Mouse (Mus musculus) myocyte (in vitro differentiated cells): ENCODE measurements around the gene Ceacam16. TPM values are rescaled to one million over a fixed set of nuclear protein-coding genes. Genes with fewer than 3 reads are reported as not detected.
A peak's percentile ranks its signal among the peaks of the same experiment; 100 is the strongest.

Source experiments
- H3K27me3 ChIP-seq: one replicate; pipeline ENCODE4 v1.6.1; 2011; ENCODE audit not compliant: control insufficient read depth, insufficient read depth, insufficient read length
- H3K36me3 ChIP-seq: one replicate; pipeline ENCODE4 v1.6.1; 2011; ENCODE audit not compliant: control insufficient read depth, insufficient read depth
- H3K4me2 ChIP-seq: one replicate; pipeline ENCODE4 v1.6.1; 2011; ENCODE audit warnings: low read depth, control low read depth
- H3K4me3 ChIP-seq: one replicate; pipeline ENCODE4 v1.5.1; 2011; ENCODE audit warnings: mild to moderate bottlenecking, control low read depth, moderate library complexity
- H3K79me2 ChIP-seq: one replicate; pipeline ENCODE4 v1.6.1; 2011; ENCODE audit not compliant: control insufficient read depth, insufficient read depth
- H3ac ChIP-seq: one replicate; pipeline ENCODE4 v1.6.1; 2011; ENCODE audit not compliant: control insufficient read depth, insufficient read length
- CEBPB ChIP-seq: IDR thresholded peaks from 2 replicates; pipeline ENCODE4 v1.6.1; 2011; ENCODE audit warnings: mild to moderate bottlenecking, moderate library complexity; ENCODE audit not compliant: poor library complexity, insufficient read depth, severe bottlenecking
- E2F4 ChIP-seq: IDR thresholded peaks from one replicate; pipeline ENCODE4 v1.6.1; 2011; ENCODE audit warnings: mild to moderate bottlenecking, control low read depth, moderate library complexity; ENCODE audit not compliant: insufficient read depth
- MAX ChIP-seq: IDR thresholded peaks from one replicate; pipeline ENCODE4 v1.6.1; 2011; ENCODE audit warnings: low read depth, mild to moderate bottlenecking, control low read depth
- MYOD1 ChIP-seq, 3 experiments: IDR thresholded peaks; one replicate each; pipeline ENCODE4 v1.6.1; 2011; ENCODE audit warnings: control low read depth in 2 of 3, low read depth in 2 of 3, mild to moderate bottlenecking in 2 of 3, moderate library complexity in 1 of 3; ENCODE audit not compliant: insufficient read length in 2 of 3, control insufficient read depth in 1 of 3
- MYOG ChIP-seq, 3 experiments: IDR thresholded peaks; one replicate each; pipeline ENCODE4 v1.6.1; 2011; ENCODE audit warnings: control low read depth in 2 of 3, low read depth in 2 of 3, mild to moderate bottlenecking in 2 of 3; ENCODE audit not compliant: insufficient read length in 2 of 3, control insufficient read depth in 1 of 3, insufficient read depth in 1 of 3
- POLR2A ChIP-seq: IDR thresholded peaks from one replicate; pipeline ENCODE4 v1.6.1; 2011; ENCODE audit warnings: low read depth, mild to moderate bottlenecking, control low read depth, moderate library complexity; ENCODE audit not compliant: insufficient read length
- POLR2AphosphoS2 ChIP-seq: IDR thresholded peaks from one replicate; pipeline ENCODE4 v1.6.1; 2011; ENCODE audit warnings: low read depth, control low read depth; ENCODE audit not compliant: insufficient read length
- REST ChIP-seq: IDR thresholded peaks from one replicate; pipeline ENCODE4 v1.6.1; 2011; ENCODE audit warnings: mild to moderate bottlenecking, control low read depth, moderate library complexity; ENCODE audit not compliant: insufficient read depth, insufficient read length
- SRF ChIP-seq: IDR thresholded peaks from one replicate; pipeline ENCODE4 v1.6.1; 2011; ENCODE audit warnings: low read depth; ENCODE audit not compliant: control insufficient read depth, insufficient read length
- TCF12 ChIP-seq: IDR thresholded peaks from one replicate; pipeline ENCODE4 v1.6.1; 2011; ENCODE audit warnings: mild to moderate bottlenecking, control low read depth; ENCODE audit not compliant: poor library complexity, insufficient read depth, severe bottlenecking
- TCF3 ChIP-seq: IDR thresholded peaks from one replicate; pipeline ENCODE4 v1.6.1; 2011; ENCODE audit warnings: low read depth, control low read depth; ENCODE audit not compliant: insufficient read length
- USF1 ChIP-seq: IDR thresholded peaks from one replicate; pipeline ENCODE4 v1.6.1; 2011; ENCODE audit warnings: low read depth, mild to moderate bottlenecking, control low read depth, moderate library complexity
- polyA plus RNA-seq: library from polyadenylated mRNA; unstranded; fragments of >200 nt; fragmentation: generic; extraction: Trizol; gene quantifications from one replicate; pipeline ENCODE4 v1.2.1, GENCODE M21; 2012; ENCODE audit warnings: missing spikeins

Gene Ceacam16
- polyA plus RNA-seq, 1 experiment = 0.02 TPM

- no peak for TF ChIP-seq POLR2A
- no peak for TF ChIP-seq MAX
- TF ChIP-seq TCF12 = no peak
- TF ChIP-seq TCF3 = no peak
- TF ChIP-seq MYOD1 (IDR thresholded peaks at IDR 0.05; ENCODE audit: control insufficient read depth in 1 of 3, insufficient read length in 2 of 3, low read depth in 2 of 3) = no peak
- TF ChIP-seq REST = no peak
- no peak for TF ChIP-seq SRF
- TF ChIP-seq POLR2AphosphoS2 = no peak
- no peak for TF ChIP-seq CEBPB
- Histone ChIP-seq H3ac (no peak overlapping the region), H3K36me3 (no peaks in the 10 kb centered on the region), H3K4me2 (no peak overlapping the region), H3K4me3 (no peak overlapping the region), H3K79me2 (no peaks in the 10 kb centered on the region), H3K27me3 (no peaks in the 10 kb centered on the region)
These were observed 17.5 kb downstream of the Ceacam16 start for GRCm38 (mm10) chr7:19843561-19843960.

GRCm38 (mm10) chr7:19842885-19843504 lies 18.1 kb downstream of the Ceacam16 start:
- no peaks in the 10 kb centered on the region for H3K79me2 ChIP-seq
- H3ac ChIP-seq = no peak overlapping the region
- no peaks in the 10 kb centered on the region for H3K36me3 ChIP-seq
- TF ChIP-seq MAX = no peak
- no peak for TF ChIP-seq TCF12
- TF ChIP-seq USF1 = no peak
- TF ChIP-seq CEBPB = no peak
- TF ChIP-seq POLR2A = no peak
- no peak for TF ChIP-seq SRF
- TF ChIP-seq MYOD1 (IDR thresholded peaks at IDR 0.05; ENCODE audit: control insufficient read depth in 1 of 3, insufficient read length in 2 of 3, low read depth in 2 of 3) = no peak
- TF ChIP-seq E2F4 = no peak
- TF ChIP-seq TCF3 = no peak
- no peak for TF ChIP-seq REST
- TF ChIP-seq MYOG (IDR thresholded peaks at IDR 0.05; ENCODE audit: control insufficient read depth in 1 of 3, insufficient read depth in 1 of 3, insufficient read length in 2 of 3, low read depth in 2 of 3) = no peak
- no peak for TF ChIP-seq POLR2AphosphoS2
- no peak overlapping the region for H3K4me2 ChIP-seq
- H3K4me3 ChIP-seq = no peak overlapping the region
- no peaks in the 10 kb centered on the region for H3K27me3 ChIP-seq

GRCm38 (mm10) chr7:19841686-19842413 lies 19.2 kb downstream of the Ceacam16 start:
- Histone ChIP-seq H3K27me3 (no peaks in the 10 kb centered on the region), H3K4me3 (no peak overlapping the region), H3K4me2 (no peak overlapping the region), H3K36me3 (no peaks in the 10 kb centered on the region), H3ac (no peak overlapping the region), H3K79me2 (no peaks in the 10 kb centered on the region)
- TF ChIP-seq REST (no peak), MYOD1 (IDR thresholded peaks at IDR 0.05; ENCODE audit: control insufficient read depth in 1 of 3, insufficient read length in 2 of 3, low read depth in 2 of 3) (no peak), POLR2A (no peak), TCF12 (no peak), E2F4 (no peak), USF1 (no peak), POLR2AphosphoS2 (no peak), CEBPB (no peak), MYOG (IDR thresholded peaks at IDR 0.05; ENCODE audit: control insufficient read depth in 1 of 3, insufficient read depth in 1 of 3, insufficient read length in 2 of 3, low read depth in 2 of 3) (no peak), MAX (no peak), SRF (no peak), TCF3 (no peak)

GRCm38 (mm10) chr7:19840936-19841335 lies 20.2 kb downstream of the Ceacam16 start:
- peak overlapping the region; percentile 44 for H3K4me2 ChIP-seq
- H3K79me2 ChIP-seq = no peaks in the 10 kb centered on the region
- no peak for TF ChIP-seq E2F4
- TF ChIP-seq CEBPB = no peak
- no peak for TF ChIP-seq POLR2AphosphoS2
- TF ChIP-seq USF1 = no peak
- TF ChIP-seq SRF = no peak
- TF ChIP-seq TCF3 = no peak
- TF ChIP-seq MYOD1 (IDR thresholded peaks at IDR 0.05; ENCODE audit: control insufficient read depth in 1 of 3, insufficient read length in 2 of 3, low read depth in 2 of 3) = no peak
- TF ChIP-seq MYOG (IDR thresholded peaks at IDR 0.05; ENCODE audit: control insufficient read depth in 1 of 3, insufficient read depth in 1 of 3, insufficient read length in 2 of 3, low read depth in 2 of 3) = no peak
- no peak for TF ChIP-seq TCF12
- no peak for TF ChIP-seq REST
- no peak for TF ChIP-seq MAX
- H3K4me3 ChIP-seq = no peak overlapping the region
- no peak overlapping the region for H3ac ChIP-seq
- no peaks in the 10 kb centered on the region for H3K27me3 ChIP-seq
- no peaks in the 10 kb centered on the region for H3K36me3 ChIP-seq
